Comparison of ENCODE assay signal across 28 mouse cellular contexts in the genomic region with DNA sequence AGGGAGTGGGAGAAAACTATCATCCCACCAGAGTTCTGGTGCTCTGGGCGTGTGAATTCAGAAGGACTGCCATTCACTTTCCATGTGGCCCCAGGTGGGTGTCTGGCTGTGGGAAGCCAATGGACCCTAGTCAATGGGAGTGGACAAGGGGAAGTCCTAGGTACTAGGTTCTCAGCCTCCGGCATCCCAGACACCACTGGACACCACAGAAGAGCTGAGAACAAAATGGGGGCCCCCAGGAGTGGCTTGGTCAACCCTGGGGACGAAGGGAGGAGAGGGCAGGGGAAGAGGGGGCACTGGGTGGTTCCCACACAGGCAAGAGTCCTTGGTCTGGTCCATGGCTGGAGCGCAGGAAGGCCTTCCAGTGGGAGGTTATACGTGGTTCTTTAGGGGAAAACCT.
"Had no signal": no experiment of that assay in that cellular context is flagged by ENCODE, and none has a peak within 500 bp of the region (broad histone marks: within the 10 kb centered on the region; RNA-seq: fewer than 3 reads in every experiment).

No protein-coding gene starts in this region.

- H3K9ac ChIP-seq: embryonic facial prominence, embryonic 12.5 days; embryonic facial prominence, embryonic 13.5 days; embryonic facial prominence, embryonic 15.5 days; forebrain, embryonic 12.5 days; forebrain, embryonic 13.5 days; forebrain, embryonic 15.5 days; forebrain, postnatal 0 days had no signal

- ATAC-seq: forebrain, embryonic 13.5 days; forebrain, embryonic 14.5 days; forebrain, embryonic 15.5 days; forebrain, embryonic 16.5 days; forebrain, postnatal 0 days had no signal

- H3K9me3 ChIP-seq: embryonic facial prominence, embryonic 12.5 days; embryonic facial prominence, embryonic 13.5 days; embryonic facial prominence, embryonic 15.5 days; forebrain, embryonic 12.5 days; forebrain, embryonic 13.5 days; forebrain, embryonic 15.5 days had no signal

- H3K27me3 ChIP-seq: embryonic facial prominence, embryonic 12.5 days; embryonic facial prominence, embryonic 13.5 days; embryonic facial prominence, embryonic 15.5 days; forebrain, embryonic 12.5 days; forebrain, embryonic 13.5 days; forebrain, embryonic 15.5 days had no signal

- H3K27ac ChIP-seq: embryonic facial prominence, embryonic 10.5 days; embryonic facial prominence, embryonic 12.5 days; embryonic facial prominence, embryonic 13.5 days; embryonic facial prominence, embryonic 15.5 days; forebrain, embryonic 10.5 days; forebrain, embryonic 12.5 days; forebrain, embryonic 13.5 days; forebrain, embryonic 15.5 days; gastrocnemius, adult 2 months; heart, adult 2 months had no signal

- H3K4me2 ChIP-seq: embryonic facial prominence, embryonic 12.5 days; embryonic facial prominence, embryonic 13.5 days; embryonic facial prominence, embryonic 15.5 days; forebrain, embryonic 12.5 days; forebrain, embryonic 13.5 days; forebrain, embryonic 15.5 days had no signal

- DNase-seq: cerebellum, adult 2 months; cerebellum, adult 8-10 months; cerebellum, adult 9-10 months; cerebellum, adult 9-11 months; cerebellum, postnatal 10 days; cerebellum, postnatal 14 days; cerebellum, postnatal 25 days; cerebellum, postnatal 36 days; embryo, embryonic 11 days; forebrain, postnatal 0 days; gastrocnemius, adult 2 months; gastrocnemius, postnatal 10 days; gastrocnemius, postnatal 14 days; gastrocnemius, postnatal 25 days; gastrocnemius, postnatal 36 days; heart, adult 18-20 months; heart, adult 2 months had no signal

- H3K36me3 ChIP-seq: embryonic facial prominence, embryonic 10.5 days; embryonic facial prominence, embryonic 12.5 days; embryonic facial prominence, embryonic 13.5 days; embryonic facial prominence, embryonic 15.5 days; forebrain, embryonic 10.5 days; forebrain, embryonic 12.5 days; forebrain, embryonic 15.5 days had no signal

- H3K4me3 ChIP-seq: embryonic facial prominence, embryonic 10.5 days; embryonic facial prominence, embryonic 12.5 days; embryonic facial prominence, embryonic 13.5 days; embryonic facial prominence, embryonic 15.5 days; erythroblast, embryonic 14.5 days; forebrain, embryonic 10.5 days; forebrain, embryonic 12.5 days; forebrain, embryonic 13.5 days; forebrain, embryonic 15.5 days; gastrocnemius, adult 2 months; heart, adult 2 months had no signal

- H3K4me1 ChIP-seq: embryonic facial prominence, embryonic 10.5 days; embryonic facial prominence, embryonic 12.5 days; embryonic facial prominence, embryonic 15.5 days; forebrain, embryonic 10.5 days; forebrain, embryonic 12.5 days; forebrain, embryonic 13.5 days; forebrain, embryonic 15.5 days had no signal
